Mouse (Mus musculus) liver, embryonic 15.5 days (tissue): ENCODE results near the gene Tead1. TPM values are rescaled to one million over a fixed set of nuclear protein-coding genes. Genes with fewer than 3 reads are reported as not detected.

Source experiments
- ATAC-seq: fragments of 200-750 bp; cut with Nextera tagmentation; 2 replicates; pipeline ENCODE4 v1.8.0; 2017; ENCODE audit warnings: moderate number of reproducible peaks, mild to moderate bottlenecking, moderate library complexity; ENCODE audit not compliant: insufficient read depth
- H3K27ac ChIP-seq: fragments of 300-500 bp; sonication (generic); replicated peaks from 2 replicates; pipeline ENCODE4 v1.5.1; 2015; ENCODE audit warnings: mild to moderate bottlenecking, inconsistent platforms
- H3K27me3 ChIP-seq: fragments of 300-500 bp; sonication (generic); 2 replicates; pipeline ENCODE4 v1.6.1; 2015; ENCODE audit warnings: mild to moderate bottlenecking, inconsistent platforms
- H3K36me3 ChIP-seq: fragments of 300-500 bp; sonication (generic); replicated peaks from 2 replicates; pipeline ENCODE4 v1.6.1; 2015; ENCODE audit warnings: moderate library complexity, mild to moderate bottlenecking, inconsistent platforms
- H3K4me1 ChIP-seq: fragments of 300-500 bp; sonication (generic); replicated peaks from 2 replicates; pipeline ENCODE4 v1.6.1; 2015; ENCODE audit warnings: inconsistent platforms
- H3K4me2 ChIP-seq: fragments of 300-500 bp; sonication (generic); 2 replicates; pipeline ENCODE4 v1.6.1; 2015; ENCODE audit warnings: moderate library complexity, mild to moderate bottlenecking, inconsistent platforms
- H3K4me3 ChIP-seq: fragments of 300-500 bp; sonication (generic); replicated peaks from 2 replicates; pipeline ENCODE4 v1.5.1; 2015; ENCODE audit warnings: mild to moderate bottlenecking, inconsistent platforms
- H3K9ac ChIP-seq: fragments of 300-500 bp; sonication (generic); 2 replicates; pipeline ENCODE4 v1.6.1; 2015; ENCODE audit warnings: moderate library complexity, mild to moderate bottlenecking, inconsistent platforms
- H3K9me3 ChIP-seq: fragments of 300-500 bp; sonication (generic); replicated peaks from 2 replicates; pipeline ENCODE4 v1.6.1; 2016; ENCODE audit warnings: inconsistent platforms
- WGBS: fragments of 180-500 bp; shearing (Covaris S2); methylation state at CpG from one replicate; pipeline ENCODE4 v1.1.7; 2015; ENCODE audit warnings: mixed read lengths; ENCODE audit not compliant: insufficient replicate concordance; 5-methylcytosine and 5-hydroxymethylcytosine counted together
- polyA plus RNA-seq: library from polyadenylated mRNA; unstranded; fragments of >200 nt; fragmentation: Nextera tagmentation; extraction: Ambion mirVana; gene quantifications from 2 replicates; pipeline ENCODE4 v1.2.1, GENCODE M21; 2015

The Tead1 gene
- polyA plus RNA-seq, 1 experiment from 2014 or later = 1.2 TPM

GRCm38 (mm10) chr7:112794481-112794880, 115.4 kb downstream of the Tead1 start:
- H3K27me3 ChIP-seq = no peaks in the 10 kb centered on the region
- H3K9ac ChIP-seq = no peak overlapping the region
- H3K36me3 ChIP-seq = no peaks in the 10 kb centered on the region
- H3K4me1 ChIP-seq = 0 out of 2 replicates have a peak, but pooled peaks cover 3% of the 10 kb centered on the region
- 12% methylated on average over 2 of the region's 2 CpGs for WGBS
- H3K27ac ChIP-seq = no peak overlapping the region
- no peaks in the 10 kb centered on the region for H3K9me3 ChIP-seq
- ATAC-seq = no peak
- H3K4me2 ChIP-seq = no peak overlapping the region
- no peak overlapping the region for H3K4me3 ChIP-seq

DNA sequence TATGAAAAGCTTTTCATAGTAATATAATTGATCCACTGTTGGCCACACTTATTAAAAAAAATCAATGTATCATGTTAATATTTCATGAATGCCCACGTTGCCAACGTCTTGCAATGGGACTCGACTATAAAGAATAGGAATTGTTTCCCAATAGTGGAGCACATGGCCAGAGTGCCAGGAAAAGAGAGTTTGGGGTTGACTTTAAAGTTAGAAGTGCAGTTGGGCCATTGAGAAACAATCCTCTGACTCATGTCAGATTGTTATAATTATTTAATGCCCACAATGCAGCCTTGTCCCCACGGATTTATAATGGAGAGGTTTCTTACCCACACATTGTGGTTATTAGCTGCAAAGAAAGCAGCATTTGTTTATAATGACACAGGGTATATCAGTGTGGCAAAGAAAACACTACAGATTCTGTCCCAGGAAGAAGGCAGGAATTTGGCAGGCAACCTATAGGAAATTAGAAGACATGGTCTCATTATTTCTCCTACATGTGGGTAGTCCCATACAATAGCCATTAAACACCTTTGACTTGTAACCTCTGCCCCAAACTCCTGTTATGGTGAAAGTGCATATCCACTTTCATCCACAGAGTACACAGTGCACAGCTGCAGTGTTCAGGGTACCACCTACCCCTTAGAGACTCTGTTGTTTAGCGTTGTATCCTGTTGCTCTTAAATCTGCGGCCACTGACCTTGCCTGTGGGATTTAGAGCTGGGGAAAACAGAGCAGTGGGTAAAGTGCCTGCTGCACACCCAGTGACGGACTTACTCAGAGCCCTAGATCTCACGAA, 118.6 kb downstream of the Tead1 start:
- no peak overlapping the region for H3K27ac ChIP-seq
- no peak overlapping the region for H3K4me2 ChIP-seq
- no peaks in the 10 kb centered on the region for H3K36me3 ChIP-seq
- ATAC-seq = no peak
- H3K9me3 ChIP-seq = no peaks in the 10 kb centered on the region
- H3K9ac ChIP-seq = no peak overlapping the region
- no peak overlapping the region for H3K4me3 ChIP-seq
- WGBS = 58% methylated on average over 8 of the region's 8 CpGs
- H3K27me3 ChIP-seq = no peaks in the 10 kb centered on the region
- H3K4me1 ChIP-seq = no peaks in the 10 kb centered on the region

DNA sequence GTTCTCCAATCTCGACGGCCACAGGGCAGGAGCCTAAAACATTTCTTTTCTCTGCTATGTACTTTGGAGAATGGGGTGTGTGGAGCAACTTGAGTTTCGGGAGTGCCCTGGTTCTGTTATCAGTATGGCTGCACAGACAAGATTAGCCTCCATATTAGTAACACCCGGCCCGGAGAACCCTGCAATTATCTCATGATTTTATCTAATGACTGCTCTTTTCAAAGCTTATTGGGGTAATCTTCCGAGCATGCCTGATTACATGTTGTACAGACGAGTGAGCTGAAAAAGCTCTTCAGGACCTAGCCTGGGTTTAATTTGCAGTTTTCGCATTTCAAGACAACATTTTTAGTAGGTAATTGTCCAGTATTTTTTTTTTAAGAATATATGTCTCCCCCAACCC, 122.6 kb downstream of the Tead1 start:
- Histone ChIP-seq H3K27me3 (no peaks in the 10 kb centered on the region), H3K36me3 (no peaks in the 10 kb centered on the region), H3K9ac (no peak overlapping the region), H3K9me3 (no peaks in the 10 kb centered on the region), H3K4me1 (0 out of 2 replicates have a peak, but pooled peaks cover 5% of the 10 kb centered on the region), H3K4me3 (no peak overlapping the region), H3K4me2 (no peak overlapping the region), H3K27ac (no peak overlapping the region)
- WGBS = 35% methylated on average over 8 of the region's 8 CpGs
- ATAC-seq = no peak

DNA sequence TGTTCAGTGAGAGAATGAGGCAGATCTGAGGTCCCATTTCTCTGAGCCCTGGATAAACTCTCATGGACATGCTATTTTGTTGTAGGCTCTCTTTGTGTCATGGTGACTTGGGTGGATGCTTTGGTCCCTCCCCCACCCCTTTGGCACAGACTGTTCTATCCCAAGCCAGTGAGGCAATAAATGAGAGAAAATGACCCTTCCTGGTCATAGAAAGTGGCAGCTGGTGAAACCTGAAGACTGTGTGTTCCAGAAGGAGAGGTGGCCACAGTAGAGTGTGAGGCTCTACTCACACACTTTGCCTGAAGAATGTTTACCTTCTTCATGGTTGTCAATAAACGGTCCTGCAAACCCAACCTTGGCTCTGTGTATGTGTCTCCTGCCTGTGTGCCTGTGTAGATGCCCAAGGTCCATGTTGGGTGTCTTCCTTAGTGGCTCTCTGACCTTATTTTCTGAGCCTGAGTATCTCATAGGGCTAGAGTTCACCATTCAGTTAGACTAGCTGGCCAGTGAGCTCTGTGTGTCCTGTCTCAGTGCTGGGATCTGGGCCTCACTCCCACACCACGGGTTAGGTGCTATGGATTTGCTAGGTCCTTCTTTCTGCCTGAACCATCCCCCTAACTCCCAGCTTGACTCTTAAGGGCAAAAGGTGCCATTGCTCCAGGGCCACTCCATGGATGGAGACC, 127.7 kb downstream of the Tead1 start:
- Histone ChIP-seq H3K9me3 (no peaks in the 10 kb centered on the region), H3K4me1 (peaks cover 10% of the 10 kb centered on the region; the same call in 1 of the 2 replicates), H3K36me3 (no peaks in the 10 kb centered on the region), H3K27ac (no peak overlapping the region), H3K27me3 (no peaks in the 10 kb centered on the region), H3K9ac (no peak overlapping the region), H3K4me3 (no peak overlapping the region), H3K4me2 (peak overlapping the region; percentile 26; the same call in 1 of the 2 replicates)
- ATAC-seq = no peak
- 34% methylated on average over 2 of the region's 2 CpGs for whole genome bisulfite sequencing

GRCm38 (mm10) chr7:112807401-112807751, 128.3 kb downstream of the Tead1 start:
- Histone ChIP-seq H3K4me3 (no peak overlapping the region), H3K4me2 (peak overlapping the region; percentile 26; the same call in 1 of the 2 replicates), H3K9ac (no peak overlapping the region), H3K27ac (no peak overlapping the region), H3K9me3 (no peaks in the 10 kb centered on the region), H3K27me3 (no peaks in the 10 kb centered on the region), H3K36me3 (no peaks in the 10 kb centered on the region), H3K4me1 (peaks cover 10% of the 10 kb centered on the region; the same call in 1 of the 2 replicates)
- no peak for ATAC-seq
- 13% methylated on average over 6 of the region's 6 CpGs for WGBS

DNA sequence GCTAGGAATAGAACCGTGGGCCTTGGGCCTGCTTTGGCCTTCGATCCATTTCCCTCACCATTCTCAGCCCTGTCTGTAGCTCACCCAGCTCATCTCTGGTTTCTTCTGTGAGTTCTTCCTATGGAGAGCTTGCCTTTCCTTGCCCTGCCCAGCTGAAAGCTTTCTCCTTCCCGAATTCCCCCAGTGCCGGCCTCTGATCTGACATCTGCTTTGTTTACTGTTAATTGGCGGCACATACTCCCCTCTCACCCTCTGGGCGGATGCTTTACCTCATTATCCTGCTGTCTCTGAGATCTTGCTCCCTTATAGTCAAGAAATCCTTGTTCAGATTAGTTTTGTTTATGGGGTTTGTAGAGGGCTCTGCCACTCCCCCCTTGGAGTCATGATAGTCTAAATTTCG, 131.6 kb downstream of the Tead1 start:
- Histone ChIP-seq H3K9me3 (no peaks in the 10 kb centered on the region), H3K4me2 (no peak overlapping the region), H3K27me3 (no peaks in the 10 kb centered on the region), H3K36me3 (no peaks in the 10 kb centered on the region), H3K4me3 (no peak overlapping the region), H3K9ac (no peak overlapping the region), H3K4me1 (peaks cover 5% of the 10 kb centered on the region; the same call in 1 of the 2 replicates), H3K27ac (no peak overlapping the region)
- no peak for ATAC-seq
- WGBS = 49% methylated on average over 7 of the region's 7 CpGs

DNA sequence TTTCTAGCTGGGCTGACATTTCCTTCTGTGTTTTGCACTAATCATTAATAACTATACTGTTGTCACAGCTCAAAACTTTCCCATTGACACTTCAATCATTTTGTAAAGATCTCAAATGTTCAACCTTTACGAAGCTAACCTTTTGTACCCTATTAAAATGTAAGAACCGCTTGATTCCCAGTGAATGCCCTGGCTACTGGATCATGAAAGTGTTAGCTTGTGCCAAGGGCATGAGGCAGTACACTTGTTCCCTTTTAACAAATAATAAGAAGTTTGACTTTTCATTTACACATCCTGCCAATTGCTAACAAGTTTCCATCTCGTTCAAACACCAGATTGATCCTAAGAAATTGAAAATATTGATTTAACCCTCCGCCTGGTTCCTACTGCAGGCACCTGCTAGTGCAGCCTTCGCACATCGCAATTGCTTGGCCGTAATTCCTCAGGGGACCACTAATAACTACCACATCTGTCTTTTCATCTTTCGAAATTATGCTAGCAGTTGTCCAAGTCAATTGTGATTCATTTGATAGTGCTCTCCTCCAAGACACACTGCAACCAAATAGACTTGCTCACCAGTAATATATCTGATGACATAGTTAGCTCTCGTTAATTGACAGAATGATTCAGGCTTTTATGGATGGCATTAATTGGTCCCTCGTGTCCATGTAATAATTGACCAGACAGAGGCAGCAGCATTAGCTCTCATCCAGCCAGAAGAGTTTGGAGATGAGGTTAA, 133.1 kb downstream of the Tead1 start:
- no peak overlapping the region for H3K27ac ChIP-seq
- 67% methylated on average over 10 of the region's 10 CpGs for WGBS
- no peaks in the 10 kb centered on the region for H3K27me3 ChIP-seq
- H3K4me3 ChIP-seq = no peak overlapping the region
- H3K4me1 ChIP-seq = no peaks in the 10 kb centered on the region
- no peaks in the 10 kb centered on the region for H3K36me3 ChIP-seq
- ATAC-seq = no peak
- no peaks in the 10 kb centered on the region for H3K9me3 ChIP-seq
- H3K9ac ChIP-seq = no peak overlapping the region
- H3K4me2 ChIP-seq = no peak overlapping the region

DNA sequence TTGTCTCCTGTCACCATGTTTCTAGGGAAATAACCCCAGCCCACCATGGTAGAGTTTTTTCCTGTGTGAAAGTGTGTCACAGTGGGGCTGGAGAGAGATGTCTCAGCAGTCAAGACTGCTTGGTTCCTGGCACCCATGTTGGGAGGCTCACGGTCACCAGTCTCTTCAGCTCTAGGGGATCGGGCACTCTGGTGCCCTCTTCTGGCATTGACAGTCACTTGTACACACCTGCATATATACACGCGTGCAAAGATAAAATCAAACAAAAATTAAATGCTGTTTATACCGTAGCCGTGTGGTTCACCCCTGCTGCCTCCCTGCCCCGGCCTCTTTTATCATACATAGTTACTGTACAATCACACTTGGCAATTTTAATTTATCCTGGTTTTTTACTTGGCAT, 134.0 kb downstream of the Tead1 start:
- 84% methylated on average over 7 of the region's 7 CpGs for WGBS
- Histone ChIP-seq H3K27me3 (no peaks in the 10 kb centered on the region), H3K27ac (no peak overlapping the region), H3K36me3 (no peaks in the 10 kb centered on the region), H3K4me1 (no peaks in the 10 kb centered on the region), H3K4me3 (no peak overlapping the region), H3K9me3 (no peaks in the 10 kb centered on the region), H3K4me2 (no peak overlapping the region), H3K9ac (no peak overlapping the region)
- ATAC-seq = no peak

GRCm38 (mm10) chr7:112813731-112814306, 134.7 kb downstream of the Tead1 start:
- H3K9me3 ChIP-seq = no peaks in the 10 kb centered on the region
- H3K27me3 ChIP-seq = no peaks in the 10 kb centered on the region
- WGBS = 62% methylated on average over 8 of the region's 8 CpGs
- no peak overlapping the region for H3K9ac ChIP-seq
- H3K4me1 ChIP-seq = no peaks in the 10 kb centered on the region
- no peak overlapping the region for H3K27ac ChIP-seq
- H3K4me3 ChIP-seq = no peak overlapping the region
- no peaks in the 10 kb centered on the region for H3K36me3 ChIP-seq
- no peak for ATAC-seq
- H3K4me2 ChIP-seq = no peak overlapping the region

DNA sequence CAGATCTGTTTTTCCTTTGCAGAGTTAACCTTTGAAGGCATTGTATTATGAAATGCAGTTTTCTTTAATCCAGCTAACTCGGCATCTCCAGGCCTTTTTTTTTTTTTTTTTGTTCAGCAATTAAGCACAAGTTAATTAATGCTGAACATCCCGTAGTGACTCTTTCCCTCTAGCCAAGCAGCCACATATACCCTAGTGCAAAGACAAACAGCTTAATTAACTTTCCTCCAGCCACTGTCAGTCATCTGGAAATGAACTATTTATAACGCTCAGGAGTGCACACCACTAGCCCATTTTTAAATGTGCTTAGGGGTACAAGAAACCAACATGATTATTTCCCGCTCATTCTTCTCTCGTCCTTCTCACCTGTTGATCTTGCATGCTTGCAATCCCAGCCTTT, 136.9 kb downstream of the Tead1 start:
- Histone ChIP-seq H3K9ac (no peak overlapping the region), H3K36me3 (no peaks in the 10 kb centered on the region)
- 64% methylated on average over 5 of the region's 5 CpGs for WGBS

GRCm38 (mm10) chr7:112819833-112820232, 140.7 kb downstream of the Tead1 start:
- Histone ChIP-seq H3K4me1 (no peaks in the 10 kb centered on the region), H3K4me3 (no peak overlapping the region), H3K36me3 (no peaks in the 10 kb centered on the region), H3K27ac (no peak overlapping the region), H3K27me3 (no peaks in the 10 kb centered on the region), H3K9ac (no peak overlapping the region), H3K4me2 (no peak overlapping the region), H3K9me3 (no peaks in the 10 kb centered on the region)
- 23% methylated on average over 4 of the region's 4 CpGs for WGBS
- no peak for ATAC-seq

More for the DNA sequence above, 136.9 kb downstream of the Tead1 start:
- Histone ChIP-seq H3K27ac (no peak overlapping the region), H3K4me1 (no peaks in the 10 kb centered on the region), H3K9me3 (no peaks in the 10 kb centered on the region), H3K27me3 (no peaks in the 10 kb centered on the region), H3K4me3 (no peak overlapping the region), H3K4me2 (no peak overlapping the region)
- ATAC-seq = no peak
